Mouse (Mus musculus) cerebellum, postnatal 14 days (tissue): Measurements from ENCODE around the gene Tmem52.
"Not testable (repeated sequence)": the region's sequence is repeated elsewhere in the genome, so short reads cannot be mapped to it uniquely, and the experiment has no call there.

Experiments used
- DNase-seq, 2 experiments: peaks; one replicate each; pipeline ENCODE4 v3.0.0; 2021; ENCODE audit warnings: mixed read lengths in 2 of 2

Gene Tmem52

GRCm38 (mm10) chr4:155472716-155473290, 3.9 kb downstream of the Tmem52 start:
- DNase-seq, result peak; percentile 83 to 92

- peak; percentile 93 for DNase-seq
Observed at GRCm38 (mm10) chr4:155473319-155473718, 4.4 kb downstream of the Tmem52 start.

- not testable (repeated sequence) for DNase-seq
Observed at GRCm38 (mm10) chr4:155473796-155474195, 4.9 kb downstream of the Tmem52 start.

GRCm38 (mm10) chr4:155481381-155482124, 12.6 kb downstream of the Tmem52 start:
- peak; percentile 88 to 90 for DNase-seq

GRCm38 (mm10) chr4:155482125-155482480, 13.2 kb downstream of the Tmem52 start:
- no peak for DNase-seq

- no peak for DNase-seq
Observed at GRCm38 (mm10) chr4:155482733-155483540, 14.0 kb downstream of the Tmem52 start.

- DNase-seq, result no peak
Observed at GRCm38 (mm10) chr4:155485521-155485920, 16.6 kb downstream of the Tmem52 start.

- no peak for DNase-seq
Observed at GRCm38 (mm10) chr4:155487746-155488145, 18.8 kb downstream of the Tmem52 start.

- peak; percentile 49 to 64 for DNase-seq
Observed at GRCm38 (mm10) chr4:155488232-155489025, 19.5 kb downstream of the Tmem52 start.

- no peak for DNase-seq
Observed at GRCm38 (mm10) chr4:155489101-155489970, 20.4 kb downstream of the Tmem52 start.

GRCm38 (mm10) chr4:155490456-155490855, 21.5 kb downstream of the Tmem52 start:
- peak in 1 of 2 experiments; percentile 52 for DNase-seq

- DNase-seq, result peak; percentile 99
Observed at GRCm38 (mm10) chr4:155490990-155491504, 22.1 kb downstream of the Tmem52 start, which contains the start of gene Gnb1. Gene Gnb1 (plus strand): TSS chr4:155491361.

GRCm38 (mm10) chr4:155491529-155492130, 22.7 kb downstream of the Tmem52 start:
- peak in 1 of 2 experiments; percentile 61 for DNase-seq

GRCm38 (mm10) chr4:155492131-155492633, 23.3 kb downstream of the Tmem52 start:
- peak; percentile 70 to 71 for DNase-seq

GRCm38 (mm10) chr4:155494891-155495290, 26.0 kb downstream of the Tmem52 start:
- DNase-seq, result no peak

- no peak for DNase-seq
Observed at GRCm38 (mm10) chr4:155497963-155498362, 29.0 kb downstream of the Tmem52 start.

GRCm38 (mm10) chr4:155501126-155501525, 32.2 kb downstream of the Tmem52 start:
- peak; percentile 50 to 71 for DNase-seq

- DNase-seq, result no peak
Observed at GRCm38 (mm10) chr4:155505067-155505466, 36.2 kb downstream of the Tmem52 start.

GRCm38 (mm10) chr4:155505671-155506295, 36.9 kb downstream of the Tmem52 start:
- DNase-seq, result no peak

- DNase-seq, result no peak
Observed at GRCm38 (mm10) chr4:155508614-155509013, 39.7 kb downstream of the Tmem52 start.
